Mouse (Mus musculus) embryonic fibroblast, embryonic 13.5 days (primary cell): Measurements from ENCODE around the gene Sept1.

Source experiments
- CTCF ChIP-seq: IDR thresholded peaks from 2 replicates; pipeline ENCODE4 v1.5.1; 2011; ENCODE audit warnings: mild to moderate bottlenecking, control low read depth, low read length, moderate library complexity, borderline replicate concordance; ENCODE audit not compliant: insufficient read depth
- POLR2A ChIP-seq: IDR thresholded peaks from 2 replicates; pipeline ENCODE4 v1.6.1; 2011; ENCODE audit warnings: low read depth, mild to moderate bottlenecking, control low read depth, low read length, moderate library complexity

GRCm38 (mm10) chr7:127188305-127189276, 44.3 kb downstream of the Sept1 start:
- no peak for TF ChIP-seq POLR2A
- TF ChIP-seq CTCF, result no peak
